Mouse (Mus musculus): Measurements from ENCODE around the gene Zbtb16.

The Zbtb16 gene

GRCm38 (mm10) chr9:48826377-48826889 is 9.6 kb downstream of the Zbtb16 start:
- DNase-seq (ENCODE audit: low read depth, low spot score) = no peak

DNA sequence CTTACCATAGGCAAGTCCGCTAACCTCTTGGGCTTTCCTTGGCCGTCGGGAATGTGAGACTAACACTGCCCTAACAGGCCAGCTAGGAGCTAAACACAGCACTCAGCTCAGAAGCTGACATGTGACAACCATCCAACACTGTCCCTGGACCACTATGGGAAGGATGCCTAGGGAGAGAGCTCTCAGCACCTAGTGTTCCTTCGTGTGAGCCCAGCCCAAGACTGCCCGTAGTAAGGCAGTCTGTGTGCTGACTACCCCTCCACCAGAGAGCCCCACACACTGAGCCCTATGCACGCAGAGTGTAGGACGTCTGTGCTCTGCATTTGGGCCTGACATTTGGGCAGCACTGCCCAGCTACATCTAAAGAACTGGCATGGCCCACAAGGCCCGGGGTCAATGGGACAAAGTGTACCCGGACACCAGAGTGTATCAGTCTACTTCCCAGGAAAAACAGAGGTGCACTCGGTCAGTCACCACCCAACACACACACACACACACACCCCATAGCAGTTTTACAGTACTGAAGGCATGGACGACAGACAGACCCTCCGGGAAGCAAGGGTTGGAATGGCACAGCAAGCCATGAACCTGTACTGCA is 11.4 kb downstream of the Zbtb16 start:
- no peak for DNase-seq (ENCODE audit: low read depth, low spot score)

GRCm38 (mm10) chr9:48823851-48824250 is 12.2 kb downstream of the Zbtb16 start:
- no peak for DNase-seq (ENCODE audit: low read depth, low spot score)

- DNase-seq (ENCODE audit: low read depth, low spot score) = no peak
Measured at GRCm38 (mm10) chr9:48823319-48823705, 12.7 kb downstream of the Zbtb16 start.

DNA sequence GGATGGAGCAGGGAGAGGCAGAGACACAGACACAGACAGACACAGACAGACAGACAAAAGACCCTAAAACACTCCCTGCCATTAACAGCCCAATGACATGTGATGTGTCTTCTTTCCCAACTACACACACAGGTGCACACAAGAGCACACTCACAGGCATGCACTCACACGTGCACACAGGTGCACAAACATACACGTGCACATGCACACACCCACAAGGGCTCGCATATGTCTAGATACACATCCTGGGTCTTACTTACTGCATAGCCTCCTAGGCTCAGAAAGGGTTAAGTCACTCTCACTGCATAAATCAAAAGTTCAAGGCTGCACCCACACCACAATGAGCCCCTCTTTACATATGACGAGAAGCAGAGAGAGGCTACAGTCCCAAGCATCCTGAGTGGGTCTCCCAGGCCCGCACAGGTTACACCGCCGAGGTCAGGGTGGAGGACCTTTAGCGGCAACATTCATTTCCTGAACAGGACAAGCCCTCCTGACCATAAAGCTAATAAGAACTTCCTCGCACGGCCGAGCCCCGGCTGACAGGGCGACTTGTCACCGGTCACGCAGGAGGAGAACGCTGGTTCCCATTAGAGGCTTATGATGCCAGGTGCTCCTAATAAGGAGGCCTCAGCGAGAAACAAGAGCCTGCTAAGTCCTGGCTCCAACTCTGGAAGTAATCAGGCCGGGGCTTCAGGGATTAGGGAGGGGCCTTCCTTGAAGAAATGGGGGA is 13.3 kb downstream of the Zbtb16 start:
- peak; percentile 94 for DNase-seq (ENCODE audit: low read depth, low spot score)

GRCm38 (mm10) chr9:48821916-48822585 is 14.0 kb downstream of the Zbtb16 start:
- no peak for DNase-seq (ENCODE audit: low read depth, low spot score)

DNA sequence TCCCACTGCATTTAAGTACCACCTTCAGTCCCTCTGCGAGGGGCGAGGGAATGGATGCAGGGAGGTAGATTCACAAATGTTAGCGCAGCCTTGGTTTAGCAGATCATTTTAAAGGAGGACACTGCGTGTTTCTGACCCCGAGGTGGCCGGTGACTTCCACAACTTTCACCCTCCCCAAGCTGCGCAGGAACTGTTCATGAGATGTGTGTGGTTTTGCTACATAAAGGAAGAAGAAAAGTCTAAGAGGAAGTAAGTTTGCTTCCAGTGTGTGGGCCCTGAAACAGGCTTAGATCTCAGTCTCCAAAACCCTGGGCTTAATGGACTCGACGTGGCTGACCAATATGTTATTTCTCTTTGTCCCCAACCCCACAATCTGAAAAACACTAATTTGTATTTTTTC is 14.6 kb downstream of the Zbtb16 start:
- DNase-seq (ENCODE audit: low read depth, low spot score) = no peak

DNA sequence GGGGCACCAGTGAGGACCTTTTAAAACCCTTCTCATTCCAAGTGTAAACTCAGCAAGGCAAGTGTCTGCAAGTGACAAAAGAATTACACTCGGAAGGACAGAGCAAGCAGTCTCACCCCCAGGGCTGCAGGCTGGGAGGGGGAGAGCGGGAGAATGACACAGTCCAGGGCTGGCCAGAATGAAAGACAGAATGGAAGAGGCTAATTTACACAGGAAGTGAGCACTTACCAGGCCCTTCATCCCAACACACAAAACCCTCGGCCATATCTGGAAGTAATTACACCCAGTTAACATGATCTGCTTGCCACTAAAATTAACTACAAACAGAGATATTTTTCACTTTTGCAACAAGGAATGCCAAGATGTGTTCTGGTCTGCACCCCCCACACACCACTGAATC is 15.2 kb downstream of the Zbtb16 start:
- DNase-seq (ENCODE audit: low read depth, low spot score) = peak; percentile 74

DNA sequence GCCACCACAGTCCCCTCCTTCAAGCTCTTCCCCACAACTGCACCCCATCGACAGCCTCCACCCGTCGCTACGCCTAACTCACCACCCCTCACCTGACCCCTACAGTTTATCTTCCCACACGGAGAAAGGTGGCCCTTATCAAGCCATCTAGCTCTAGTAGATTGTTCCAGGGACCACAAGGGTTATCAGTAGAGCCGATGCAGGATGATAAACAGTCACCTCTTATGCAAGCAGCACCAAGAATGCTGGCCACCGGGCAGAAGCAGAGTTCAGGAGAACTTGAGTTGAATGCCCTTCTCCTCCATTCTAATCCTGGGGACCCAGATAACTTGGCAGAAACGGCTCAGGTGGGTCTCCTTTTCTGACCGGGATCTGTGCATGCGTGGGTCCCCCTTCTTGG is 16.3 kb downstream of the Zbtb16 start:
- DNase-seq (ENCODE audit: low read depth, low spot score) = no peak

- no peak for DNase-seq (ENCODE audit: low read depth, low spot score)
Measured at GRCm38 (mm10) chr9:48819137-48819536, 16.9 kb downstream of the Zbtb16 start.

DNA sequence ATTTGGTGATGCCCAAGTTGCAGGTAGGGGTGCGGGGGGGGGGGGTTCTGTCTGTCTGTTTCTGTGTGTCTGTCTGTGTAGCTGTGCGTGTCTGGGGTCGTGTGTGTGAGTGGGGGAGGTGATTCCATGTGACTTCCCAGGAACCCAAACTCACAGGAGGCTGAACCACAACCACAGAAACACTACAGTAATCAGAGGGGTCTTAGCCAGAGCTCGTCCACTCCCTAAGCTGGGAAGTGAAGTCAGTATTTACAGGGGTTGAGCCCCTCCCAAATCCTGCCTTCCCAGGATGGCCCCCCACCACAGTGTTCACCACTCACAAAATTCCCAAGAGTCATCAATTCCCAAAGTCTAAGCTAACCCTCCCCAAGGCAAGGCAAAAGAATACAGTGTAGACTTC is 18.1 kb downstream of the Zbtb16 start:
- no peak for DNase-seq (ENCODE audit: low read depth, low spot score)

DNA sequence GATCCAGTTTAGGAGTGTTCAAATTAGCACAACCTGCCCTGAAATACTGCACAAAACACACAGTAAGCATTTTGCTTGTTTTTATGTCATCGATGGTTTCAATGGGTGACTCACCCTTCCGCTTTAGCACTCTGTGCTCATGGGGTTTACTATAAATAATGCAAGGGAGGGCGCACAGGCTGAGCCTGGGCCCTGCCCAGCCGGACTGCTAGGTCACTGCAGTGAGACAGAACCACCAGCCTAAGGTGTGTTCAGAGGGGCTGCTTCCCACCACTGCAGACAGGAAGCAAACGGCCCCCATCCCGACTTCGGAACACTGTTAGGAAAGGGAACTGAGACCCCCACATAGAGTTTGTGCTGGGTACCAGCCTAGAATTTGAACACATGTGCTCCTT is 18.6 kb downstream of the Zbtb16 start:
- no peak for DNase-seq (ENCODE audit: low read depth, low spot score)

- DNase-seq (ENCODE audit: low read depth, low spot score) = no peak
Measured at GRCm38 (mm10) chr9:48816678-48817398, 19.2 kb downstream of the Zbtb16 start.

DNA sequence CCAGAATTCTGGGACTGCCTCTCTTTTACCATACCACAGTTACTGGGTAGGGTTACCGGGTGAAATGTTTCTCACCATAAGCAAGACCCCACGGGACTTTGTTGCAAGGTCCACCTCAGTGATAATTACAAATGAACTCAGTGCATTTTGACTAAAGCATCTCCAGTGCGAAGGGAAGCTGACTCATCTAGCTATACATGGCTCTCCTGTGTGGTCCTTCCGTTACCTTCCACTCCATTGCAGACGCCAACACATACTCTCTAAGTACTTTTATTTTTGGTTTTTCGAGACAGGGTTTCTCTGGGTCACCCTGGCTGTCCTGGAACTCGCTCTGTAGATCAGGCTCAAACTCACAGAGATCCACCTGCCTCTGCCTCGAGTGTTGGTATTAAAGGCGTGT is 19.9 kb downstream of the Zbtb16 start:
- no peak for DNase-seq (ENCODE audit: low read depth, low spot score)

DNA sequence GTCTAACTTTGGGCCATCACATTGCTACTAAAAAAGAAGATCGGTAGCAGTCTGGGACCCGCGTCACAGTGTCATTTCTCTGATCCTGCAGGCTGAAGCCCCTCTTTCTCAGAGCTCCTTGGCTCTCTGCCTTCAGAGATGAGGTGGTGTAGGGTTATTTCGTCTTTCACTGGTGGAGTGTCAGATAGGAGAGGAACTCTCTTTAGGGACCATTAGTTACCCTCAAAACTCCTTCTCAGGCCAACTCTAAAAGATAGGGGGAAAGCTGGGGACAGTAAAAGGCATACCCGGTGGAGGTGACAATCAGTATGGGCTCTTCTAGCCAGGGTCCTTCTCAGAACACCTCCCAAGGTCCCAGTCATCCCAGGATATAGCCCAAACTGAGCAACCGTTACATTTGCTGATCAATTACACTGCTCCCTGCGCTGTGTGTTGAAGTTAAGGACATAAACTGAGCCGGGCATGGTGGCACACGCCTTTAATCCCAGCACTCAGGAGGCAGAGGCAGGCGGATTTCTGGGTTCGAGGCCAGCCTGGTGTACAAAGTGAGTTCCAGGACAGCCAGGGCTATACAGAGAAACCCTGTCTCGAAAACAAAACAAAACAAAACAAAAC is 21.0 kb downstream of the Zbtb16 start:
- no peak for DNase-seq (ENCODE audit: low read depth, low spot score)

GRCm38 (mm10) chr9:48813960-48814880 is 21.8 kb downstream of the Zbtb16 start:
- DNase-seq (ENCODE audit: low read depth, low spot score) = no peak

GRCm38 (mm10) chr9:48812352-48812751 is 23.7 kb downstream of the Zbtb16 start:
- no peak for DNase-seq (ENCODE audit: low read depth, low spot score)

GRCm38 (mm10) chr9:48806591-48806990 is 29.4 kb downstream of the Zbtb16 start:
- no peak for DNase-seq (ENCODE audit: low read depth, low spot score)

- no peak for DNase-seq (ENCODE audit: low read depth, low spot score)
Measured at GRCm38 (mm10) chr9:48805850-48806249, 30.2 kb downstream of the Zbtb16 start.

GRCm38 (mm10) chr9:48804509-48804908 is 31.5 kb downstream of the Zbtb16 start:
- DNase-seq (ENCODE audit: low read depth, low spot score) = no peak
